Mouse (Mus musculus) bone marrow, adult 2 months (tissue): ENCODE results near the gene Vezf1.

Experiments used
- CTCF ChIP-seq: fragments of 200-500 bp; IDR thresholded peaks from 2 replicates; pipeline ENCODE4 v1.5.1; 2011; ENCODE audit warnings: low read length, control low read depth; ENCODE audit not compliant: control insufficient read depth, insufficient read depth
- POLR2A ChIP-seq: fragments of 200-500 bp; IDR thresholded peaks from 2 replicates; pipeline ENCODE4 v1.6.1; 2011; ENCODE audit warnings: low read depth, mild to moderate bottlenecking, control low read depth, low read length, borderline replicate concordance; ENCODE audit not compliant: control insufficient read depth

GRCm38 (mm10) chr11:88089150-88089549 lies 21.1 kb downstream of the Vezf1 start:
- TF ChIP-seq CTCF (no peak), POLR2A (no peak)
